Mouse (Mus musculus): ENCODE measurements at regions not wholly inside any gene's neighbourhood (a gene's known extent, or its start where the extent isn't known, plus 50 kb on each side); places are given as distances from the start of the nearest gene placed in this dataset.

- Histone ChIP-seq H3K36me3 (ENCODE audit: control insufficient read depth, insufficient read depth, low read length) (no peaks in the 10 kb centered on the region), H3K4me2 (replicated peaks; ENCODE audit: low read depth) (no peak overlapping the region), H3K9me3 (ENCODE audit: control insufficient read depth, low read length) (no peaks in the 10 kb centered on the region), H3K27me3 (ENCODE audit: control insufficient read depth, insufficient read depth, low read length) (no peaks in the 10 kb centered on the region), H3K4me3 (ENCODE audit: low read depth, low read length) (no peak overlapping the region), H3K27ac (replicated peaks) (no peak overlapping the region), H3K9ac (ENCODE audit: low read length) (no peak overlapping the region), H3K4me1 (replicated peaks; ENCODE audit: control insufficient read depth, insufficient read depth) (no peaks in the 10 kb centered on the region)
- ATAC-seq (ENCODE audit: low FRiP score, low TSS enrichment) (no peak), DNase-seq (ENCODE audit: low spot score) (no peak)
- TF ChIP-seq EP300 (optimal IDR thresholded peaks at IDR 0.05) (no peak), CTCF (IDR thresholded peaks at IDR 0.05; ENCODE audit: low read depth) (no peak)
- WGBS: 78% methylated on average over 12 of the region's 12 CpGs
Observed at GRCm38 (mm10) chr7:119352571-119352970, 106.5 kb downstream of the Gp2 start.

DNA sequence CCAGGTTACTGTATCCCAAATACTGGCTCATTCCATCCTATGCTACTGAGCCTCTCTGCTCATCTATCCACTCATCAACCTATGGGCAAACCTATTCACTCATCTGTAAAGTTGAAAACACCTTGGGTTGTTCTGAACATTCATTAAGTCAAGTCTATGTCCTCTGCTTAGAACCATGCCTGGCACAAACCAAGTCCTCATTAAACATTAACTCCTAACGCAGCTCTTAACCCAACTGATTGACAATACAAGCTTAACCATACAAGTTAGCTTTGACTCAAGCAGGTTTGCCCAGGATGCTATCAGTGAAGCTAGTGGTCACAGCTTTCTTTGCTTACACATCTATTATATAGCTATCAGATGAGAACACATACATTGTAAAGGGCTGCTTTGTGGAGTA, 108.4 kb downstream of the Gp2 start:
- H3K9me3 ChIP-seq (ENCODE audit: control insufficient read depth, low read length): no peaks in the 10 kb centered on the region
- no peak overlapping the region for H3K9ac ChIP-seq (ENCODE audit: low read length)
- no peak overlapping the region for H3K4me2 ChIP-seq (replicated peaks; ENCODE audit: low read depth)
- no peaks in the 10 kb centered on the region for H3K36me3 ChIP-seq (ENCODE audit: control insufficient read depth, insufficient read depth, low read length)
- no peak overlapping the region for H3K27ac ChIP-seq (replicated peaks)
- no peaks in the 10 kb centered on the region for H3K4me1 ChIP-seq (replicated peaks; ENCODE audit: control insufficient read depth, insufficient read depth)
- DNase-seq (ENCODE audit: low spot score) (no peak), ATAC-seq (ENCODE audit: low FRiP score, low TSS enrichment) (no peak)
- WGBS: 53% methylated on average over 1 of the region's 1 CpGs
- H3K4me3 ChIP-seq (ENCODE audit: low read depth, low read length): no peak overlapping the region
- TF ChIP-seq CTCF (IDR thresholded peaks at IDR 0.05; ENCODE audit: low read depth): no peak
- no peak for TF ChIP-seq EP300 (optimal IDR thresholded peaks at IDR 0.05)
- H3K27me3 ChIP-seq (ENCODE audit: control insufficient read depth, insufficient read depth, low read length): no peaks in the 10 kb centered on the region

DNA sequence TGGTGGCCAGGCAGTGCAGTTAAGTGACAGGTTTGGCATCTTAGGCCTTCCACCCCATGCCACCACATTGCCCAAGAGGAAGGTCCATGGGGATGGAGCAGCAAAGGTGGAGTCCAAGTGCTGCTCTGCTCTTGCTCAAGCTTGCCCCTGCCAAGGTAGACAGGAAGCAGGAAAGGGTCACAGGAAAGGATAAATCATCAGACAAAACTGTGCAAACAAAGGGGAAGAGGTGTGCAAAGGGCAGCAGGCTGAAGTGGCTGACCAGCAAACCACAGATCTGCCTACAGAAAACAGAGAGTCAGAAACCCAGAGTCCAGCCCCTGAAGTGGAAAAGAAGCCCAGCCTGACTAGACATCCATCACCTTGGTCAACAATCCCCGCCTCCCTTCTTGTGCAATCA, 115.7 kb downstream of the Gp2 start:
- ATAC-seq (ENCODE audit: low FRiP score, low TSS enrichment) (no peak), DNase-seq (ENCODE audit: low spot score) (no peak)
- Histone ChIP-seq H3K4me1 (replicated peaks; ENCODE audit: control insufficient read depth, insufficient read depth) (no peaks in the 10 kb centered on the region), H3K27me3 (ENCODE audit: control insufficient read depth, insufficient read depth, low read length) (no peaks in the 10 kb centered on the region), H3K4me3 (ENCODE audit: low read depth, low read length) (no peak overlapping the region), H3K9me3 (ENCODE audit: control insufficient read depth, low read length) (no peaks in the 10 kb centered on the region), H3K9ac (ENCODE audit: low read length) (no peak overlapping the region), H3K36me3 (ENCODE audit: control insufficient read depth, insufficient read depth, low read length) (no peaks in the 10 kb centered on the region), H3K27ac (replicated peaks) (no peak overlapping the region), H3K4me2 (replicated peaks; ENCODE audit: low read depth) (no peak overlapping the region)
- TF ChIP-seq EP300 (optimal IDR thresholded peaks at IDR 0.05) (no peak), CTCF (IDR thresholded peaks at IDR 0.05; ENCODE audit: low read depth) (no peak)
- 55% methylated on average over 1 of the region's 1 CpGs for WGBS

- H3K4me3 ChIP-seq (ENCODE audit: low read depth, low read length): no peak overlapping the region
- WGBS: 78% methylated on average over 1 of the region's 1 CpGs
- no peaks in the 10 kb centered on the region for H3K4me1 ChIP-seq (replicated peaks; ENCODE audit: control insufficient read depth, insufficient read depth)
- no peaks in the 10 kb centered on the region for H3K36me3 ChIP-seq (ENCODE audit: control insufficient read depth, insufficient read depth, low read length)
- ATAC-seq (ENCODE audit: low FRiP score, low TSS enrichment) (no peak), DNase-seq (ENCODE audit: low spot score) (no peak)
- no peak for TF ChIP-seq EP300 (optimal IDR thresholded peaks at IDR 0.05)
- no peak for TF ChIP-seq CTCF (IDR thresholded peaks at IDR 0.05; ENCODE audit: low read depth)
- no peaks in the 10 kb centered on the region for H3K27me3 ChIP-seq (ENCODE audit: control insufficient read depth, insufficient read depth, low read length)
- H3K4me2 ChIP-seq (replicated peaks; ENCODE audit: low read depth): no peak overlapping the region
- H3K27ac ChIP-seq (replicated peaks): no peak overlapping the region
- no peaks in the 10 kb centered on the region for H3K9me3 ChIP-seq (ENCODE audit: control insufficient read depth, low read length)
- no peak overlapping the region for H3K9ac ChIP-seq (ENCODE audit: low read length)
Observed at GRCm38 (mm10) chr7:119333102-119333501, 126.0 kb downstream of the Gp2 start.

- no peak for TF ChIP-seq CTCF (IDR thresholded peaks at IDR 0.05; ENCODE audit: low read depth)
- no peak for TF ChIP-seq EP300 (optimal IDR thresholded peaks at IDR 0.05)
- Histone ChIP-seq H3K36me3 (ENCODE audit: control insufficient read depth, insufficient read depth, low read length) (no peaks in the 10 kb centered on the region), H3K4me3 (ENCODE audit: low read depth, low read length) (no peak overlapping the region), H3K9ac (ENCODE audit: low read length) (no peak overlapping the region), H3K4me2 (replicated peaks; ENCODE audit: low read depth) (no peak overlapping the region), H3K9me3 (ENCODE audit: control insufficient read depth, low read length) (no peaks in the 10 kb centered on the region), H3K4me1 (replicated peaks; ENCODE audit: control insufficient read depth, insufficient read depth) (no peaks in the 10 kb centered on the region), H3K27ac (replicated peaks) (no peak overlapping the region), H3K27me3 (ENCODE audit: control insufficient read depth, insufficient read depth, low read length) (no peaks in the 10 kb centered on the region)
- DNase-seq (ENCODE audit: low spot score) (no peak), ATAC-seq (ENCODE audit: low FRiP score, low TSS enrichment) (no peak)
- 8% methylated on average over 5 of the region's 5 CpGs for WGBS
Observed at GRCm38 (mm10) chr7:119330460-119331109, 128.5 kb downstream of the Gp2 start.

- Histone ChIP-seq H3K27ac (replicated peaks) (no peak overlapping the region), H3K4me2 (replicated peaks; ENCODE audit: low read depth) (no peak overlapping the region), H3K4me3 (ENCODE audit: low read depth, low read length) (no peak overlapping the region), H3K9ac (ENCODE audit: low read length) (no peak overlapping the region), H3K36me3 (ENCODE audit: control insufficient read depth, insufficient read depth, low read length) (no peaks in the 10 kb centered on the region), H3K9me3 (ENCODE audit: control insufficient read depth, low read length) (no peaks in the 10 kb centered on the region), H3K4me1 (replicated peaks; ENCODE audit: control insufficient read depth, insufficient read depth) (no peaks in the 10 kb centered on the region), H3K27me3 (ENCODE audit: control insufficient read depth, insufficient read depth, low read length) (no peaks in the 10 kb centered on the region)
- ATAC-seq (ENCODE audit: low FRiP score, low TSS enrichment) (no peak), DNase-seq (ENCODE audit: low spot score) (no peak)
- TF ChIP-seq EP300 (optimal IDR thresholded peaks at IDR 0.05) (no peak), CTCF (IDR thresholded peaks at IDR 0.05; ENCODE audit: low read depth) (no peak)
- WGBS: 69% methylated on average over 4 of the region's 4 CpGs
Observed at GRCm38 (mm10) chr7:119296307-119296706, 111.9 kb upstream of the Gpr139 start.

Data from stomach, postnatal 0 days (tissue).